Mouse (Mus musculus) layer of hippocampus, postnatal 14 days (tissue): ENCODE results near the gene H2-D1. TPM values are rescaled to one million over a fixed set of nuclear protein-coding genes. Genes with fewer than 3 reads are reported as not detected.
"Not testable (repeated sequence)": the region's sequence is repeated elsewhere in the genome, so short reads cannot be mapped to it uniquely, and the experiment has no call there.

Source experiments
- DNase-seq, 2 experiments: peaks; one replicate each; pipeline ENCODE4 v3.0.0; 2021 to 2022; ENCODE audit warnings: low spot score in 2 of 2, mixed read lengths in 1 of 2
- microRNA-seq, 2 experiments: library from miRNA; unstranded; fragments of <30 nt; microRNA quantifications; one replicate each; pipeline ENCODE4 v1.2.0; 2021
- total RNA-seq, 2 experiments: library from RNA; stranded (reverse); gene quantifications; 2 replicates each; pipeline ENCODE4 v1.2.3; 2021

The H2-D1 gene
- total RNA-seq, 2 experiments from 2014 or later, result 14.5 to 14.8 TPM

DNA sequence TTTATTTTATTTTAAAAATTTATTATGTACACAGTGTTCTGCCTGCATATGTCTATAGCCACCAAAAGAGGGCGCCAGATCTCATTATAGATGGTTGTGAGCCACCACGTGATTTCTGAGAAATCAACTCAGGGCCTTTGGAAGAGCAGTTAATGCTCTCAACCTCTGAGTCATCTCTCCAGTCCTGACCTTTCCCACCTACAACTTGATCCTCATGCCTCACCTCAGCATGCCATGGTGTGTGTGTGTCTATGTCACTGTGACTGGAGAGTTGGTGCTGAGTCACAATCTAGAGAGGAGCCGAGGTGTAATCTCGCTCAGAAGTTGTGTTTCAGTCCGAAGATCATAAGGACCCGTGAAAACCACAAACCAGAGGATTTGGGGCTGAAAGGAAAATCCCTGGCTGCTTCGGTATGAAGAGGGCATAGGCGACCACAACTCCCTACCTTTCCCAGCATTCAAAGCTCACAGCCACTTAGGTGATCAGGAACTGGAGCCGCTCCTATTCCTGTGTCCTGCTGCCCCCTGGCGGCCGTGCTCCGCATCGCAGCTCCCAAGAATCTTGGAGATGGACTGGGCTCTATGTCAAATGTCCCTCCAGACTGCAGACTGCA is 39.2 kb downstream of the H2-D1 start:
- peak; percentile 83 to 86 for DNase-seq

DNA sequence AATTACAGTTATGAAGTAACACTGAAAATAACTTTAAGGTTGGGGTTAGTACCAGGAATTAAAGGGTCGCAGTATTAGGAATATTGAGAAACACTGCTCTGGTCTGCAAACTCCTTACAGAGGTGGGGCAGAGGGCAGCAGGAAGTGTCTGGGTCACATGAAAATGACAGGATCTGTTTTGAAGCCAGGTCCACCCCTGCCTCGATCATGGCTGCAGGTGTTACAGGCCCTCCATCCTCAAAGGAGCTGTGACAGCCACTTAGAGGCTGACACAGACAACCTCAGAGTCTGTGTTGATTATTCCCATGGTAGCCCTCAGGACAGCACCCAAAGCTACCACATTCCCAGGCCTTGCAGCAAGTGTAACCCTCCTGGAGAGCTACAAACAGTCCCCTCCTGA is 40.7 kb downstream of the H2-D1 start:
- DNase-seq, result no peak

DNA sequence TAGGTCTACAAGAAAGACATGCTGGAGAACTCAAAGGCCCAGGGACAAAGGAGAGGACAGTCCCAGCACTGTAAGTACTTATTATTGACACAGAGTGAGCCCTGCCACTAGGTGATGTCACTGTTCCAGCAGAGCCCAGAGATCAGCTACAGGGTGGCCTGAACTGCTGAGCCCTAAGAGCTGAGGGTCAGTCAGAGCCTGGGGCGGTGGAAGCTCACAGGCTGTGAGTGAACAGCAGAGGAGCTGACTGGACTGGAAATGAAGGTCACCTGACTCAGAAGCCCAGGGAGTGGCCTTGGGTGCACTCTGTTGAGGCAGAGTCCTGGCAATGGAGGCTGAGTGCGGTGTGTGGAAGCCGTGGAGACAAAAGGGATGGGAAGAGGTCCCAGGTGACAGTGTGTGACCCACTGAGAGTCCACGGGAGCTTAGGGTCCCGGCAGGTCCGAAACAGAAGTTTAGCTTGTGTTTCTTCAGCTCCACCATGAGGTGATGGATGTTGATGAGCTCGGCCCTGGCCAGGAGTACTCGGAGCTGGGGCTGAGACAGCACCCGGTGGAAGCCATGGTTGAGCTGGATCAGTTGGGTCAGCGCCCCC is 41.3 kb downstream of the H2-D1 start:
- DNase-seq, result no peak

GRCm38 (mm10) chr17:35304478-35304877 is 41.9 kb downstream of the H2-D1 start:
- no peak for DNase-seq

GRCm38 (mm10) chr17:35304921-35305320 is 42.4 kb downstream of the H2-D1 start:
- DNase-seq, result not testable (repeated sequence)

Small RNA genes within 50 kb of the gene (microRNA-seq; reads per million reads assigned to microRNA genes)
- gene Mir6975, result 1.8 to 2.3 reads per million in 2 experiments
- gene Mir8094, result 0.28 to 0.45 reads per million in 2 experiments

Other genes with a start within 250 kb of the H2-D1 start
- under 1 TPM; 0.14 to 0.21 TPM for gene Vwa7, start 246.2 kb upstream of the H2-D1 start, total RNA-seq
- 1 to 10 TPM; 1.8 to 2.6 TPM for gene Sapcd1, start 234.7 kb upstream of the H2-D1 start, total RNA-seq
- gene Msh5, start 216.0 kb upstream of the H2-D1 start, total RNA-seq, result 1 to 10 TPM in 1 of 2 experiments, under 1 TPM in 1; 0.79 to 1.9 TPM
- gene Clic1, start 212.8 kb upstream of the H2-D1 start, total RNA-seq, result 10 to 100 TPM; 11.7 to 14.8 TPM
- 10 to 100 TPM; 26.4 to 33.1 TPM for gene Ddah2, start 203.7 kb upstream of the H2-D1 start, total RNA-seq
- gene Ly6g6c, start 197.3 kb upstream of the H2-D1 start, total RNA-seq, result not detected
- not detected for gene Mpig6b, start 196.5 kb upstream of the H2-D1 start, total RNA-seq
- 1 to 10 TPM; 1.6 to 1.8 TPM for gene Ly6g6e, start 185.8 kb upstream of the H2-D1 start, total RNA-seq
- gene Ly6g6d, start 184.7 kb upstream of the H2-D1 start, total RNA-seq, result 1 to 10 TPM; 1.2 to 2.6 TPM
- not detected for gene Ly6g6f, start 177.1 kb upstream of the H2-D1 start, total RNA-seq
- gene Abhd16a, start 173.5 kb upstream of the H2-D1 start, total RNA-seq, result 10 to 100 TPM; 88.8 to 93.0 TPM
- gene Ly6g5c, start 154.5 kb upstream of the H2-D1 start, total RNA-seq, result not detected
- gene Ly6g5b, start 147.3 kb upstream of the H2-D1 start, total RNA-seq, result under 1 TPM; 0.67 to 0.74 TPM
- 10 to 100 TPM; 10.2 to 13.2 TPM for gene Gpank1, start 141.3 kb upstream of the H2-D1 start, total RNA-seq
- 100 to 1,000 TPM; 174 to 179 TPM for gene Csnk2b, start 140.7 kb upstream of the H2-D1 start, total RNA-seq
- gene D17H6S53E, start 136.4 kb upstream of the H2-D1 start, total RNA-seq, result 10 to 100 TPM; 20.8 to 26.1 TPM
- gene Apom, start 130.7 kb upstream of the H2-D1 start, total RNA-seq, result not detected
- gene Bag6, start 127.6 kb upstream of the H2-D1 start, total RNA-seq, result 100 to 1,000 TPM; 289 TPM
- gene Prrc2a, start 97.8 kb upstream of the H2-D1 start, total RNA-seq, result 100 to 1,000 TPM; 305 to 314 TPM
- 10 to 100 TPM in 1 of 2 experiments, 1 to 10 TPM in 1; 9.9 to 10.4 TPM for gene Aif1, start 86.7 kb upstream of the H2-D1 start, total RNA-seq
- 10 to 100 TPM in 1 of 2 experiments, 1 to 10 TPM in 1; 8.2 to 12.1 TPM for gene Lst1, start 74.3 kb upstream of the H2-D1 start, total RNA-seq
- gene Ltb, start 68.3 kb upstream of the H2-D1 start, total RNA-seq, result 1 to 10 TPM in 1 of 2 experiments, under 1 TPM in 1; 0.55 to 1.0 TPM
- gene Tnf, start 60.7 kb upstream of the H2-D1 start, total RNA-seq, result under 1 TPM in 1 of 2 experiments, not detected in 1; 0.31 TPM
- gene Lta, start 57.4 kb upstream of the H2-D1 start, total RNA-seq, result 1 to 10 TPM in 1 of 2 experiments, under 1 TPM in 1; 0.62 to 1.1 TPM
- not detected for gene Gm16181, start 41.9 kb upstream of the H2-D1 start, total RNA-seq
- gene Atp6v1g2, start 29.1 kb upstream of the H2-D1 start, total RNA-seq, result 100 to 1,000 TPM; 485 to 488 TPM
- 10 to 100 TPM; 13.2 to 14.5 TPM for gene Nfkbil1, start 26.9 kb upstream of the H2-D1 start, total RNA-seq
- gene Ddx39b, start 21.0 kb upstream of the H2-D1 start, total RNA-seq, result 100 to 1,000 TPM; 234 to 244 TPM
- under 1 TPM; 0.21 to 0.25 TPM for gene H2-Q1, start 57.7 kb downstream of the H2-D1 start, total RNA-seq
- gene H2-Q2, start 79.5 kb downstream of the H2-D1 start, total RNA-seq, result under 1 TPM; 0.52 to 0.74 TPM
- 1 to 10 TPM; 1.1 to 1.8 TPM for gene H2-Q4, start 116.9 kb downstream of the H2-D1 start, total RNA-seq
- not detected for gene H2-Q6, start 162.1 kb downstream of the H2-D1 start, total RNA-seq
- gene H2-Q7, start 176.4 kb downstream of the H2-D1 start, total RNA-seq, result under 1 TPM; 0.41 to 0.43 TPM
- gene H2-Q10, start 207.4 kb downstream of the H2-D1 start, total RNA-seq, result not detected
- under 1 TPM in 1 of 2 experiments, not detected in 1; 0.48 TPM for gene Pou5f1, start 243.3 kb downstream of the H2-D1 start, total RNA-seq